Mouse (Mus musculus): Measurements from ENCODE around the gene Taar7b. TPM values are rescaled to one million over a fixed set of nuclear protein-coding genes. Genes with fewer than 3 reads are reported as not detected.

The Taar7b gene
- total RNA-seq, 2 experiments from 2014 or later: not detected

Other genes with a start within 250 kb of the Taar7b start
- 100 to 1,000 TPM; 226 to 229 TPM for gene Rps12, start 212.7 kb upstream of the Taar7b start, total RNA-seq (2021)
- gene Slc18b1, start 203.0 kb upstream of the Taar7b start, total RNA-seq (2021): 10 to 100 TPM; 26.2 to 26.6 TPM
- gene Vnn3, start 148.5 kb upstream of the Taar7b start, total RNA-seq (2021): under 1 TPM; 0.25 to 0.40 TPM
- under 1 TPM in 1 of 2 experiments, not detected in 1; 0.17 TPM for gene Vnn1, start 105.3 kb upstream of the Taar7b start, total RNA-seq (2021)
- gene Taar1, start 79.6 kb upstream of the Taar7b start, total RNA-seq (2021): not detected
- gene Taar2, start 61.4 kb upstream of the Taar7b start, total RNA-seq (2021): not detected
- gene Taar3, start 50.4 kb upstream of the Taar7b start, total RNA-seq (2021): not detected
- not detected for gene Taar4, start 39.4 kb upstream of the Taar7b start, total RNA-seq (2021)
- gene Taar5, start 29.2 kb upstream of the Taar7b start, total RNA-seq (2021): not detected
- gene Taar6, start 14.3 kb upstream of the Taar7b start, total RNA-seq (2021): not detected
- not detected for gene Taar7a, start 6.5 kb upstream of the Taar7b start, total RNA-seq (2021)
- not detected for gene Taar7d, start 27.3 kb downstream of the Taar7b start, total RNA-seq (2021)
- gene Taar7e, start 37.7 kb downstream of the Taar7b start, total RNA-seq (2021): not detected
- not detected for gene Taar7f, start 49.6 kb downstream of the Taar7b start, total RNA-seq (2021)
- gene Taar8a, start 76.6 kb downstream of the Taar7b start, total RNA-seq (2021): not detected
- gene Taar8b, start 92.4 kb downstream of the Taar7b start, total RNA-seq (2021): not detected
- gene Taar8c, start 102.0 kb downstream of the Taar7b start, total RNA-seq (2021): not detected
- not detected for gene Taar9, start 109.6 kb downstream of the Taar7b start, total RNA-seq (2021)
- gene Stx7, start 149.4 kb downstream of the Taar7b start, total RNA-seq (2021): 100 to 1,000 TPM; 122 to 128 TPM
- gene Moxd1, start 223.6 kb downstream of the Taar7b start, total RNA-seq (2021): 10 to 100 TPM; 10.9 to 11.9 TPM

Data from layer of hippocampus, postnatal 36 days (tissue).